Mouse (Mus musculus): ENCODE results near the gene Myh14. TPM values are rescaled to one million over a fixed set of nuclear protein-coding genes. Genes with fewer than 3 reads are reported as not detected.

The Myh14 gene
- polyA plus RNA-seq, 1 experiment from 2014 or later = 1.8 TPM

GRCm38 (mm10) chr7:44664731-44665130, 5.9 kb downstream of the Myh14 start:
- 51% methylated on average over 11 of the region's 11 CpGs for WGBS
- H3K4me2 ChIP-seq (replicated peaks; ENCODE audit: low read depth, low read length) = no peak overlapping the region
- no peak overlapping the region for H3K9ac ChIP-seq (ENCODE audit: low read depth, low read length)
- H3K4me3 ChIP-seq (ENCODE audit: low read length) = no peak overlapping the region
- H3K9me3 ChIP-seq (ENCODE audit: control insufficient read depth, low read length) = no peaks in the 10 kb centered on the region
- no peaks in the 10 kb centered on the region for H3K4me1 ChIP-seq (ENCODE audit: control insufficient read depth, insufficient read depth, low read length)
- no peaks in the 10 kb centered on the region for H3K36me3 ChIP-seq (ENCODE audit: control insufficient read depth, insufficient read depth, low read length)
- H3K27ac ChIP-seq (ENCODE audit: low read depth, low read length) = no peak overlapping the region
- ATAC-seq (ENCODE audit: low FRiP score, low TSS enrichment) = no peak
- peaks cover 6% of the 10 kb centered on the region for H3K27me3 ChIP-seq (ENCODE audit: control insufficient read depth, insufficient read depth, low read length)

GRCm38 (mm10) chr7:44663546-44663945, 7.1 kb downstream of the Myh14 start:
- no peaks in the 10 kb centered on the region for H3K9me3 ChIP-seq (ENCODE audit: control insufficient read depth, low read length)
- H3K4me1 ChIP-seq (ENCODE audit: control insufficient read depth, insufficient read depth, low read length) = no peaks in the 10 kb centered on the region
- H3K27ac ChIP-seq (ENCODE audit: low read depth, low read length) = no peak overlapping the region
- WGBS = 85% methylated on average over 5 of the region's 5 CpGs
- H3K4me3 ChIP-seq (ENCODE audit: low read length) = no peak overlapping the region
- no peak overlapping the region for H3K9ac ChIP-seq (ENCODE audit: low read depth, low read length)
- no peak for ATAC-seq (ENCODE audit: low FRiP score, low TSS enrichment)
- H3K4me2 ChIP-seq (replicated peaks; ENCODE audit: low read depth, low read length) = no peak overlapping the region
- no peaks in the 10 kb centered on the region for H3K27me3 ChIP-seq (ENCODE audit: control insufficient read depth, insufficient read depth, low read length)
- no peaks in the 10 kb centered on the region for H3K36me3 ChIP-seq (ENCODE audit: control insufficient read depth, insufficient read depth, low read length)

GRCm38 (mm10) chr7:44662569-44662968, 8.1 kb downstream of the Myh14 start:
- Histone ChIP-seq H3K4me2 (replicated peaks; ENCODE audit: low read depth, low read length) (no peak overlapping the region; the same call in 1 of the 2 replicates), H3K36me3 (ENCODE audit: control insufficient read depth, insufficient read depth, low read length) (no peaks in the 10 kb centered on the region), H3K27me3 (ENCODE audit: control insufficient read depth, insufficient read depth, low read length) (no peaks in the 10 kb centered on the region), H3K27ac (ENCODE audit: low read depth, low read length) (no peak overlapping the region), H3K4me1 (ENCODE audit: control insufficient read depth, insufficient read depth, low read length) (no peaks in the 10 kb centered on the region), H3K9me3 (ENCODE audit: control insufficient read depth, low read length) (no peaks in the 10 kb centered on the region), H3K4me3 (ENCODE audit: low read length) (no peak overlapping the region), H3K9ac (ENCODE audit: low read depth, low read length) (no peak overlapping the region)
- WGBS = 9% methylated on average over 3 of the region's 3 CpGs
- no peak for ATAC-seq (ENCODE audit: low FRiP score, low TSS enrichment)

DNA sequence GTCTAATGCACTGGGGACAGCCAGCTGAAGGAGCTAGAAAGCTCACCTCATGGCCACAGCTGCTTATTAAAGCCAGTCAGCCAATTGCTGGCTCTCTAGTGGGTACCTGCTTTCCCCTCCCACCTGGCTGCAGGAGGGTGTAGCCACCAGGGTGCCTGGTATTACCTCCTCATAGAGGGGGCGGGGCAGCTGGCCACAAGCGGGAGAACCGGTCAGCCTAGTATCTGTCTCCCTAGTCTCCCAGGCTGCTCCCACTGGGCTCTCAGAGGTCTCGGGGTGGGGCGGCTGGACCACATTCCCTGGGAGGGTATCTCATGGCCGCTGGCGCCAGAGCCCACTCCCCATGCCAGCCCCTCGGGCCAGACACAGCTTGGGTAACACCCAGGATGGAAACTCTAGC, 8.5 kb downstream of the Myh14 start:
- H3K9ac ChIP-seq (ENCODE audit: low read depth, low read length) = no peak overlapping the region
- no peak overlapping the region for H3K4me3 ChIP-seq (ENCODE audit: low read length)
- WGBS = 17% methylated on average over 8 of the region's 8 CpGs
- H3K9me3 ChIP-seq (ENCODE audit: control insufficient read depth, low read length) = no peaks in the 10 kb centered on the region
- H3K4me1 ChIP-seq (ENCODE audit: control insufficient read depth, insufficient read depth, low read length) = no peaks in the 10 kb centered on the region
- no peak overlapping the region; the same call in 1 of the 2 replicates for H3K4me2 ChIP-seq (replicated peaks; ENCODE audit: low read depth, low read length)
- ATAC-seq (ENCODE audit: low FRiP score, low TSS enrichment) = peak; percentile 58; the same call in 1 of the 2 replicates
- no peaks in the 10 kb centered on the region for H3K36me3 ChIP-seq (ENCODE audit: control insufficient read depth, insufficient read depth, low read length)
- no peak overlapping the region for H3K27ac ChIP-seq (ENCODE audit: low read depth, low read length)
- H3K27me3 ChIP-seq (ENCODE audit: control insufficient read depth, insufficient read depth, low read length) = no peaks in the 10 kb centered on the region

GRCm38 (mm10) chr7:44661219-44661618, 9.4 kb downstream of the Myh14 start:
- WGBS = 78% methylated on average over 5 of the region's 5 CpGs
- Histone ChIP-seq H3K9me3 (ENCODE audit: control insufficient read depth, low read length) (no peaks in the 10 kb centered on the region), H3K36me3 (ENCODE audit: control insufficient read depth, insufficient read depth, low read length) (no peaks in the 10 kb centered on the region), H3K9ac (ENCODE audit: low read depth, low read length) (no peak overlapping the region), H3K4me1 (ENCODE audit: control insufficient read depth, insufficient read depth, low read length) (no peaks in the 10 kb centered on the region), H3K4me2 (replicated peaks; ENCODE audit: low read depth, low read length) (no peak overlapping the region), H3K27ac (ENCODE audit: low read depth, low read length) (no peak overlapping the region), H3K27me3 (ENCODE audit: control insufficient read depth, insufficient read depth, low read length) (no peaks in the 10 kb centered on the region), H3K4me3 (ENCODE audit: low read length) (no peak overlapping the region)
- no peak for ATAC-seq (ENCODE audit: low FRiP score, low TSS enrichment)

- Histone ChIP-seq H3K9ac (ENCODE audit: low read depth, low read length) (no peak overlapping the region), H3K4me1 (ENCODE audit: control insufficient read depth, insufficient read depth, low read length) (no peaks in the 10 kb centered on the region), H3K4me2 (replicated peaks; ENCODE audit: low read depth, low read length) (no peak overlapping the region), H3K9me3 (ENCODE audit: control insufficient read depth, low read length) (no peaks in the 10 kb centered on the region), H3K36me3 (ENCODE audit: control insufficient read depth, insufficient read depth, low read length) (no peaks in the 10 kb centered on the region), H3K27ac (ENCODE audit: low read depth, low read length) (no peak overlapping the region), H3K4me3 (ENCODE audit: low read length) (no peak overlapping the region), H3K27me3 (ENCODE audit: control insufficient read depth, insufficient read depth, low read length) (no peaks in the 10 kb centered on the region)
- ATAC-seq (ENCODE audit: low FRiP score, low TSS enrichment) = no peak
- 16% methylated on average over 8 of the region's 8 CpGs for WGBS
Observed at GRCm38 (mm10) chr7:44655504-44655903, 15.1 kb downstream of the Myh14 start.

- no peak overlapping the region for H3K4me3 ChIP-seq (ENCODE audit: low read length)
- H3K27me3 ChIP-seq (ENCODE audit: control insufficient read depth, insufficient read depth, low read length) = no peaks in the 10 kb centered on the region
- no peaks in the 10 kb centered on the region for H3K4me1 ChIP-seq (ENCODE audit: control insufficient read depth, insufficient read depth, low read length)
- H3K36me3 ChIP-seq (ENCODE audit: control insufficient read depth, insufficient read depth, low read length) = no peaks in the 10 kb centered on the region
- H3K27ac ChIP-seq (ENCODE audit: low read depth, low read length) = no peak overlapping the region
- ATAC-seq (ENCODE audit: low FRiP score, low TSS enrichment) = no peak
- WGBS = 47% methylated on average over 8 of the region's 8 CpGs
- no peaks in the 10 kb centered on the region for H3K9me3 ChIP-seq (ENCODE audit: control insufficient read depth, low read length)
- no peak overlapping the region for H3K4me2 ChIP-seq (replicated peaks; ENCODE audit: low read depth, low read length)
- H3K9ac ChIP-seq (ENCODE audit: low read depth, low read length) = no peak overlapping the region
Observed at GRCm38 (mm10) chr7:44653773-44654172, 16.9 kb downstream of the Myh14 start.

GRCm38 (mm10) chr7:44651416-44651815, 19.2 kb downstream of the Myh14 start:
- ATAC-seq (ENCODE audit: low FRiP score, low TSS enrichment) = no peak

GRCm38 (mm10) chr7:44649990-44650389, 20.7 kb downstream of the Myh14 start:
- Histone ChIP-seq H3K4me1 (ENCODE audit: control insufficient read depth, insufficient read depth, low read length) (no peaks in the 10 kb centered on the region), H3K27ac (ENCODE audit: low read depth, low read length) (no peak overlapping the region), H3K36me3 (ENCODE audit: control insufficient read depth, insufficient read depth, low read length) (no peaks in the 10 kb centered on the region), H3K4me2 (replicated peaks; ENCODE audit: low read depth, low read length) (no peak overlapping the region), H3K27me3 (ENCODE audit: control insufficient read depth, insufficient read depth, low read length) (peaks cover 8% of the 10 kb centered on the region), H3K4me3 (ENCODE audit: low read length) (no peak overlapping the region), H3K9ac (ENCODE audit: low read depth, low read length) (no peak overlapping the region), H3K9me3 (ENCODE audit: control insufficient read depth, low read length) (no peaks in the 10 kb centered on the region)
- WGBS = 14% methylated on average over 4 of the region's 4 CpGs
- peak; percentile 48; the same call in 1 of the 2 replicates for ATAC-seq (ENCODE audit: low FRiP score, low TSS enrichment)

More at GRCm38 (mm10) chr7:44651416-44651815, 19.2 kb downstream of the Myh14 start:
- Histone ChIP-seq H3K27ac (ENCODE audit: low read depth, low read length) (no peak overlapping the region), H3K27me3 (ENCODE audit: control insufficient read depth, insufficient read depth, low read length) (no peaks in the 10 kb centered on the region; the same call in 1 of the 2 replicates), H3K9ac (ENCODE audit: low read depth, low read length) (no peak overlapping the region), H3K36me3 (ENCODE audit: control insufficient read depth, insufficient read depth, low read length) (no peaks in the 10 kb centered on the region), H3K4me1 (ENCODE audit: control insufficient read depth, insufficient read depth, low read length) (no peaks in the 10 kb centered on the region), H3K9me3 (ENCODE audit: control insufficient read depth, low read length) (no peaks in the 10 kb centered on the region), H3K4me2 (replicated peaks; ENCODE audit: low read depth, low read length) (no peak overlapping the region), H3K4me3 (ENCODE audit: low read length) (no peak overlapping the region)
- 80% methylated on average over 7 of the region's 7 CpGs for WGBS
